9 mouse cellular contexts compared by ENCODE assay signal in genomic region chr4:134251241-134252130, GRCm38 (mm10). TPM values are rescaled to one million over a fixed set of nuclear protein-coding genes. Genes with fewer than 3 reads are reported as not detected.
DNase-seq lines count a peak whose midpoint lies in the region; ATAC-seq and TF ChIP-seq lines count a peak whose summit lies in the region.
"Had no signal": no experiment of that assay in that cellular context is flagged by ENCODE, and none has a peak within 500 bp of the region (broad histone marks: within the 10 kb centered on the region; RNA-seq: fewer than 3 reads in every experiment).

No protein-coding gene starts in this region.

- peak overlapping the region; percentile 51 for H3K9ac ChIP-seq in kidney, embryonic 15.5 days
- H3K9ac ChIP-seq in lung, postnatal 0 days (replicated peaks; ENCODE audit: low read depth) = no peak overlapping the region

- peaks cover 87% of the 10 kb centered on the region for H3K27me3 ChIP-seq in kidney, embryonic 15.5 days
- peaks cover 24% of the 10 kb centered on the region for H3K27me3 ChIP-seq in lung, postnatal 0 days (replicated peaks; ENCODE audit: insufficient read depth, low read length)

- TF ChIP-seq EP300 in lung, postnatal 0 days (IDR thresholded peaks at IDR 0.05) = no peak

- no peaks in the 10 kb centered on the region for H3K4me1 ChIP-seq in bone marrow macrophage, adult 2 months (ENCODE audit: control insufficient read depth, insufficient read depth, low read length)
- H3K4me1 ChIP-seq in kidney, embryonic 15.5 days = peaks cover 71% of the 10 kb centered on the region
- peaks cover 20% of the 10 kb centered on the region for H3K4me1 ChIP-seq in lung, postnatal 0 days (ENCODE audit: insufficient read depth, low read depth, low read length)

- H3K4me3 ChIP-seq in bone marrow macrophage, adult 2 months (ENCODE audit: insufficient read depth, low read length) = peak overlapping the region; percentile 36
- H3K4me3 ChIP-seq in kidney, embryonic 15.5 days (replicated peaks) = peak overlapping the region; percentile 47
- peak overlapping the region; percentile 43 for H3K4me3 ChIP-seq in lung, postnatal 0 days (ENCODE audit: low read depth, low read length)

- H3K9me3 ChIP-seq in kidney, embryonic 15.5 days (replicated peaks) = no peaks in the 10 kb centered on the region
- no peaks in the 10 kb centered on the region for H3K9me3 ChIP-seq in lung, postnatal 0 days (ENCODE audit: low read length)

- H3K36me3 ChIP-seq in kidney, embryonic 15.5 days = no peaks in the 10 kb centered on the region
- H3K36me3 ChIP-seq in lung, postnatal 0 days (ENCODE audit: insufficient read depth, low read length) = no peaks in the 10 kb centered on the region

- under 1% methylated on average over 90 of the region's 91 CpGs for WGBS in kidney, embryonic 15.5 days
- WGBS in lung, postnatal 0 days = 1% methylated on average over 86 of the region's 91 CpGs

- no peak for TF ChIP-seq CTCF in bone marrow macrophage, adult 2 months (IDR thresholded peaks at IDR 0.05; ENCODE audit: low read depth, low read length)
- TF ChIP-seq CTCF in lung, postnatal 0 days (IDR thresholded peaks at IDR 0.05) = no peak

- ATAC-seq in granulocyte monocyte progenitor cell, adult 5-6 weeks (replicated peaks; ENCODE audit: poor library complexity, severe bottlenecking) = peak; percentile 21
- ATAC-seq in kidney, embryonic 15.5 days (replicated peaks; ENCODE audit: low FRiP score) = no peak
- ATAC-seq in lung, postnatal 0 days = no peak
- ATAC-seq: Patski had no signal

- H3K27ac ChIP-seq in bone marrow macrophage, adult 2 months (ENCODE audit: insufficient read depth, low read depth, low read length) = no peak overlapping the region
- H3K27ac ChIP-seq in kidney, embryonic 15.5 days = no peak overlapping the region
- peak overlapping the region; percentile 38 for H3K27ac ChIP-seq in lung, postnatal 0 days (ENCODE audit: low read length)

- peak overlapping the region; percentile 86 for H3K4me2 ChIP-seq in kidney, embryonic 15.5 days
- peak overlapping the region; percentile 84 for H3K4me2 ChIP-seq in lung, postnatal 0 days (replicated peaks; ENCODE audit: low read depth, low read length)

- no peak for TF ChIP-seq POLR2A in bone marrow macrophage, adult 2 months (IDR thresholded peaks at IDR 0.05; ENCODE audit: borderline replicate concordance, low read depth, low read length)

- DNase-seq in heart, adult 11 months = peak; percentile 94
- DNase-seq in heart, adult 9 months (ENCODE audit: low spot score in 2 of 2) = no peak
- DNase-seq in lung, postnatal 0 days (ENCODE audit: low spot score) = no peak
- DNase-seq in right cerebral cortex, postnatal 25 days = peak; percentile 55
- no peak for DNase-seq in adipocyte (ENCODE audit: low spot score)

RNA-seq across cellular contexts. Expression of gene Grrp1, which starts 2.4 kb away (rescaled TPM):
- not detected in 2 replicates for polyA plus RNA-seq in bone marrow macrophage, adult 2 months (2012; ENCODE audit: insufficient read depth, insufficient read length, missing spikeins)
- total RNA-seq in granulocyte monocyte progenitor cell, adult 5-6 weeks (2014; fragmentation: Nextera tagmentation) = not detected in 2 replicates
- not detected in 2 replicates for total RNA-seq in granulocyte monocyte progenitor cell, adult 5-6 weeks (2017)
- polyA plus RNA-seq in kidney, embryonic 15.5 days (2015; fragmentation: Nextera tagmentation; extraction: Ambion mirVana) = 10.6 and 12.1 TPM in 2 replicates
- polyA plus RNA-seq in lung, postnatal 0 days (2015; fragmentation: Nextera tagmentation; extraction: Ambion mirVana) = 23.6 and 24.5 TPM in 2 replicates
- polyA plus RNA-seq: Patski had no signal

RNA-seq across cellular contexts. Expression of gene Gm30191, which starts 4.8 kb away (rescaled TPM):
- polyA plus RNA-seq in bone marrow macrophage, adult 2 months (2012; ENCODE audit: insufficient read depth, insufficient read length, missing spikeins) = not detected in 2 replicates
- total RNA-seq in granulocyte monocyte progenitor cell, adult 5-6 weeks (2014; fragmentation: Nextera tagmentation) = not detected in 2 replicates
- total RNA-seq in granulocyte monocyte progenitor cell, adult 5-6 weeks (2017) = not detected in 2 replicates
- polyA plus RNA-seq in kidney, embryonic 15.5 days (2015; fragmentation: Nextera tagmentation; extraction: Ambion mirVana) = not detected in 2 replicates
- polyA plus RNA-seq in lung, postnatal 0 days (2015; fragmentation: Nextera tagmentation; extraction: Ambion mirVana) = not detected in 2 replicates
- polyA plus RNA-seq: Patski had no signal

RNA-seq across cellular contexts. Expression of gene Zfp593, which starts 6.1 kb away (rescaled TPM):
- 3.9 and 5.3 TPM in 2 replicates for polyA plus RNA-seq in bone marrow macrophage, adult 2 months (2012; ENCODE audit: insufficient read depth, insufficient read length, missing spikeins)
- 13.4 and 16.2 TPM in 2 replicates for total RNA-seq in granulocyte monocyte progenitor cell, adult 5-6 weeks (2014; fragmentation: Nextera tagmentation)
- 9.4 and 18.7 TPM in 2 replicates for total RNA-seq in granulocyte monocyte progenitor cell, adult 5-6 weeks (2017)
- polyA plus RNA-seq in kidney, embryonic 15.5 days (2015; fragmentation: Nextera tagmentation; extraction: Ambion mirVana) = 15.6 and 15.8 TPM in 2 replicates
- 9.0 and 9.2 TPM in 2 replicates for polyA plus RNA-seq in lung, postnatal 0 days (2015; fragmentation: Nextera tagmentation; extraction: Ambion mirVana)

RNA-seq across cellular contexts. Expression of gene E130218I03Rik, which starts 8.0 kb away (rescaled TPM):
- not detected in 2 replicates for polyA plus RNA-seq in bone marrow macrophage, adult 2 months (2012; ENCODE audit: insufficient read depth, insufficient read length, missing spikeins)
- not detected in 2 replicates for total RNA-seq in granulocyte monocyte progenitor cell, adult 5-6 weeks (2014; fragmentation: Nextera tagmentation)
- total RNA-seq in granulocyte monocyte progenitor cell, adult 5-6 weeks (2017) = 0.21 and 0.22 TPM in 2 replicates
- polyA plus RNA-seq in kidney, embryonic 15.5 days (2015; fragmentation: Nextera tagmentation; extraction: Ambion mirVana) = 0.26 and 0.68 TPM in 2 replicates
- 0.31 TPM in 1 of 2 replicates, not detected in the other for polyA plus RNA-seq in lung, postnatal 0 days (2015; fragmentation: Nextera tagmentation; extraction: Ambion mirVana)

RNA-seq across cellular contexts. Expression of gene Cnksr1, which starts 13.3 kb away (rescaled TPM):
- not detected in 2 replicates for polyA plus RNA-seq in bone marrow macrophage, adult 2 months (2012; ENCODE audit: insufficient read depth, insufficient read length, missing spikeins)
- total RNA-seq in granulocyte monocyte progenitor cell, adult 5-6 weeks (2014; fragmentation: Nextera tagmentation) = not detected in 2 replicates
- not detected in 2 replicates for total RNA-seq in granulocyte monocyte progenitor cell, adult 5-6 weeks (2017)
- polyA plus RNA-seq in kidney, embryonic 15.5 days (2015; fragmentation: Nextera tagmentation; extraction: Ambion mirVana) = 7.3 and 8.3 TPM in 2 replicates
- polyA plus RNA-seq in lung, postnatal 0 days (2015; fragmentation: Nextera tagmentation; extraction: Ambion mirVana) = 11.9 and 13.0 TPM in 2 replicates

Comparison
In these comparisons a context has a peak if more than half of its experiments do, and no peak if none do; other contexts are left out.
1. DNase-seq: peak in heart, adult 11 months (single experiment) and right cerebral cortex, postnatal 25 days (single experiment); none in heart, adult 9 months (0 of 2), lung, postnatal 0 days (single experiment) and adipocyte (single experiment).
2. RNA of gene Grrp1, which starts 2.4 kb away (polyA plus RNA-seq): 23.6 to 24.5 TPM in lung, postnatal 0 days and 10.6 to 12.1 TPM in kidney, embryonic 15.5 days; not detected in bone marrow macrophage, adult 2 months; every median in the first group is over 10 times any median in the second.
3. Peak in every context shown above with its lines, with median percentiles within 50 percentile points of each other: H3K4me3 ChIP-seq.